Mouse (Mus musculus) left cerebral cortex, postnatal 36 days (tissue): ENCODE results near the gene Vmn1r88. TPM values are rescaled to one million over a fixed set of nuclear protein-coding genes. Genes with fewer than 3 reads are reported as not detected.
"Not testable (repeated sequence)": the region's sequence is repeated elsewhere in the genome, so short reads cannot be mapped to it uniquely, and the experiment has no call there.

Source experiments
- DNase-seq, 2 experiments: peaks; one replicate each; pipeline ENCODE4 v3.0.0; 2021 to 2022; ENCODE audit warnings: low spot score in 2 of 2, mixed read lengths in 1 of 2
- intact Hi-C: fragments of 180-260 bp; cut with DNase I; formaldehyde crosslinking; loops from one replicate; pipeline ENCODE4 v1.15.1; 2025
- total RNA-seq, 2 experiments: library from RNA; stranded (reverse); gene quantifications; 2 replicates each; pipeline ENCODE4 v1.2.3; 2021

Gene Vmn1r88
- under 1 TPM; 0.07 to 0.09 TPM for total RNA-seq

DNA sequence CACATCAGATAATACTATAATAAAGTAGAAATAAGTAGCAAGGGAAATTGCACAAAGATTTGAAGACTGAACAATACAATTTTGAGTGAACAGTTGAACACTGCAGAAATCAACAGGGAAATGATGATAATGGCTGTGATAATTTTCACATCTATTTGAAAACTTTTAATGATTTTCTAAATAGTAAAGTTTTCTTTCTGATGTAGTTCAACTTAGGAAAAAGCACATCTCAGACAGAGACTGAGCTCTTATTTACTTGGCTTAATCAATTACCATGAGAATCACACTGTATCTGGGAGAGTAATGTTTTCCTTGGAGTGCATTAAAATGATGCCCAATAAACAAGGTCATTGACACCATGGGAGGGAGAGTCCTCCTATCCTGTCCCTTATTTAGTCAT is at the start of gene Vmn1r88:
Gene Vmn1r88 (plus strand): TSS at position 301 of the 400 bp plus-strand sequence.
- DNase-seq, result no peak
- intact Hi-C loops, result no loop called here

DNA sequence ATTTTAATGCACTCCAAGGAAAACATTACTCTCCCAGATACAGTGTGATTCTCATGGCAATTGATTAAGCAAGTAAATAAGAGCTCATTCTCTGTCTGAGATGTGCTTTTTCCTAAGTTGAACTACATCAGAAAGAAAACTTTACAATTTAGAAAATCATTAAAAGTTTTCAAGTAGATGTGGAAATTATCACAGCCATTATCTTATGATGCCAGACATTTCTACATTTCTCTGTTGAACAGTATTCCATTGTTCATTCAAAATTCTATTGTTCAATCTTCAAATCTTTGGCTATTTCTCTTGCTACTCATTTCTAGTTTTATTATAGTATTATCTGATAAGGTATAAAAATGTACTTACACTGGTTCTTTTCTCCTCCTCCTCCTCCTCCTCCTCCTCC is 39.6 kb upstream of the Vmn1r88 start, which contains the start of gene Vmn1r86:
Gene Vmn1r86 (minus strand): TSS at position 101 of the 400 bp plus-strand sequence.
- intact Hi-C loops, result no loop called here
- DNase-seq, result no peak

DNA sequence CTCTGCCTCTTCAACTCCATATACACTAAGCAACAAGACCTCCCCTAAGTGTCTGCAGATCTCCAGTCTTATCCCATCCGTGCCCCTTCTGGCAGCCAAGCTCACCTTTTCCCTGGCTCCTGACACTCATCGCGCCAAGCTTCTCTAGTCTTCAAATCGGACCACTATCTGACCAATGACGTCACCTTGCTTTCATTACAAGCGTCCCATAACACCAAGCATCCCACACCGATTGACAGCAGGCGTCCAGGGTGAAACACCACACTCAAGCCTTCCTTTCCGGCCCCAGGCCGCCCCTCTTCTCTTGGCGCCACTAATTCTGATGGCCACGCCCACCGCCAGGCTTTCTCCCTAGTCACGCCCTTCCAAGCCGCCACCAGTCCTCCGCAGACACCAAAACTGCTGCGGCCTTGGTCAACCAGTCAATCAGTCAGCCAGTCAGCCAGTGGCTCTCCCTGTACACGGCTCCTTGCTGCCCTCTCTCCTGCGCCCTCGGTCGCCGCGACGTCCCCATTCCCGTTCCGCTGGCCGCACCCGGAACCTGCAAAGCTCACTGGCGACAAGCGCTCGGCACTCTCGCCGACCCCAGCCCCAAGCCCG is 35.7 kb upstream of the Vmn1r88 start:
- intact Hi-C loops, DNase-seq: not testable (repeated sequence)

DNA sequence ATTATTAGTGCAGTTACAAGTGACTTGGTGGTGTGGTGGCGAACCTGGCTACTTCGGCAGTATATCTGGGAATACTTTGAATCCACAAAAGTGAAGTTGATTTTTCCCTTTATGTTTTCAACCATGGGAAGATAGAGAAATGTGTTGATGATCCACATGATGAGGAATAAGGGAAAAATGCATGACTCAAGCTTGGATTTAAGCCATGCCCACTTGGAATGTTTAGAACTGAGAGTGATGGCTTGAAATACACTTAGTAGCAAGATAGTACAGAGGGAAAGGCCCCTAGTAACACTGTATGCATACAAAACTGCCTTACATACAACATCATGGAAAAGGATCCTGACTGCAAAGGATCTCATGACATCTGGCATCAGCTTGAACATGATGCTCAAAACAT is 27.5 kb upstream of the Vmn1r88 start:
- intact Hi-C loops, result no loop called here
- DNase-seq, result no peak

DNA sequence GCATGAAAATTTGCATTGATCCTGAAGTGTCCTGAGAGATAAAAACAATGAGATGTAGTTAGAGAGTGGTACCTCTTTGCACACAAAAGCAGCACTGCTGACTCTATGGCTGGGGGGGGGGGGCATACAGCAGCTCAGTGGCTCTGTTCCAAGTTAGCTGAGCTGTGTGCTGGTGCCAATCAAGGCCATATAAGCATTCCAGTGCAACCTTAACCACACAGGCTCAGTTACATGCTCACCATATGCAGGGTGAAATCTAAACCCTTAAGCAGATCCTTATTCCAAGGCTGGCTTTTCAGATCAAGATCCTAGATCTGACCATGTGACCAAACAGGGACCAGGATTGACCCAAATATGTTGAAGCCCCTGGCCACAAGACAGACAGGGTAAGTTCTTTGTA is 22.0 kb upstream of the Vmn1r88 start:
- no peak for DNase-seq
- intact Hi-C loops, result no loop called here

DNA sequence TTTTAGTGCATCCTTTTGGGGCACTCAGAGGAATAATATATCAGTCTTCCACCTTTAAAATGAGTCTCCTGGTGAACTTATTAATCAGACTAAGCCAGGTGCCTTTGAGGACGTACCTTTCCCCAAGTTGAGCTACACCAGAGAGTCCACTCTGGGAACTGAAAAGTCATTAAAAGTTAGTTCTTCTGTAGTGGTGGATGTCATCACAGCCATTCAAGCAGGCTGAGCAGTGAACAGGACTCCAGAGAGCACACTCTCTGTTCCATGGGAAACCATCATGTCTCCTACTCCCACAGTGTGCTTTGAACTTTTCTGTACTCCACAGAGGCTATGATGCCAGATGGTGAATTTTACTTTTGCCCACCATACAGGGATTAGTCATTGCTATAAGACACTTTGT is 19.3 kb upstream of the Vmn1r88 start, which contains the start of gene Vmn1r87:
Gene Vmn1r87 (minus strand): TSS at position 101 of the 400 bp plus-strand sequence.
- DNase-seq, result no peak
- intact Hi-C loops, result no loop called here

DNA sequence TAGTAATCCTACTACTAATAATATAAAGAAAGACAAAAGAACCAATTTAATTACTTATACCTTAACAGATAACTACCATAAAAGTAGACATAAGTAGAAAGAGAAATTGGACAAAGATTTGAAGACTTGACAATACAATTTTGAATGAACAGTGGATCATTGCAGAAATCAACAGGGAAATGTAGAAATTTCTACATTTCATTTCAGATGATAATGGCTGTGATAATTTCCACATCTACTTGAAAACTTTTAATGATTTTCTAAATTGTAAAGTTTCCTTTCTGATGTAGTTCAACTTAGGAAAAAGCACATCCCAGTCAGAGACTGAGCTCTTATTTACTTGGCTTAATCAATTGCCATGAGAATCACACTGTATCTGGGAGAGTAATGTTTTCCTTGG is 53.4 kb downstream of the Vmn1r88 start, which contains the start of gene Vmn1r89:
Gene Vmn1r89 (plus strand): TSS at position 301 of the 400 bp plus-strand sequence.
- DNase-seq, result no peak
- intact Hi-C loops, result no loop called here

Other genes with a start within 250 kb of the Vmn1r88 start
- 100 to 1,000 TPM; 335 to 413 TPM for gene Rps5, start 237.3 kb upstream of the Vmn1r88 start, total RNA-seq
- under 1 TPM; 0.86 to 0.99 TPM for gene Rnf225, start 232.2 kb upstream of the Vmn1r88 start, total RNA-seq
- 10 to 100 TPM in 1 of 2 experiments, 1 to 10 TPM in 1; 9.4 to 11.7 TPM for gene Zfp324, start 193.7 kb upstream of the Vmn1r88 start, total RNA-seq
- 1 to 10 TPM; 6.7 to 9.7 TPM for gene Zfp446, start 181.7 kb upstream of the Vmn1r88 start, total RNA-seq
- gene Slc27a5, start 161.4 kb upstream of the Vmn1r88 start, total RNA-seq, result under 1 TPM in 1 of 2 experiments, not detected in 1; 0.34 TPM
- gene Trim28, start 160.5 kb upstream of the Vmn1r88 start, total RNA-seq, result 100 to 1,000 TPM; 199 to 217 TPM
- gene Zbtb45, start 149.5 kb upstream of the Vmn1r88 start, total RNA-seq, result 10 to 100 TPM; 35.8 to 36.5 TPM
- gene Chmp2a, start 124.8 kb upstream of the Vmn1r88 start, total RNA-seq, result 100 to 1,000 TPM; 124 to 136 TPM
- gene Ube2m, start 121.3 kb upstream of the Vmn1r88 start, total RNA-seq, result 100 to 1,000 TPM; 210 to 252 TPM
- 10 to 100 TPM; 12.2 to 15.8 TPM for gene Mzf1, start 104.8 kb upstream of the Vmn1r88 start, total RNA-seq
- gene Vmn1r85, start 64.4 kb upstream of the Vmn1r88 start, total RNA-seq, result not detected
- gene Vmn1r86, start 39.7 kb upstream of the Vmn1r88 start, total RNA-seq, result not detected
- not detected for gene Vmn1r87, start 19.4 kb upstream of the Vmn1r88 start, total RNA-seq
- not detected for gene Vmn1r89, start 53.5 kb downstream of the Vmn1r88 start, total RNA-seq
- gene Lig1, start 117.7 kb downstream of the Vmn1r88 start, total RNA-seq, result 1 to 10 TPM; 7.0 to 7.8 TPM
- gene Zswim9, start 119.2 kb downstream of the Vmn1r88 start, total RNA-seq, result 10 to 100 TPM; 13.4 to 15.9 TPM
- gene Pla2g4c, start 165.1 kb downstream of the Vmn1r88 start, total RNA-seq, result under 1 TPM; 0.25 to 0.43 TPM
- under 1 TPM; 0.35 to 0.66 TPM for gene Cabp5, start 238.6 kb downstream of the Vmn1r88 start, total RNA-seq